Mouse (Mus musculus) liver, adult (tissue): ENCODE measurements around the gene Gm21958.

ENCODE experiments used
- GATA4 ChIP-seq: IDR thresholded peaks from 2 replicates; pipeline ENCODE4 v1.6.1; 2014; ENCODE audit warnings: mild to moderate bottlenecking, low read length; ENCODE audit not compliant: insufficient replicate concordance

Gene Gm21958

GRCm38 (mm10) chr3:54681310-54682204 lies 32.6 kb downstream of the Gm21958 start:
- no peak for TF ChIP-seq GATA4

DNA sequence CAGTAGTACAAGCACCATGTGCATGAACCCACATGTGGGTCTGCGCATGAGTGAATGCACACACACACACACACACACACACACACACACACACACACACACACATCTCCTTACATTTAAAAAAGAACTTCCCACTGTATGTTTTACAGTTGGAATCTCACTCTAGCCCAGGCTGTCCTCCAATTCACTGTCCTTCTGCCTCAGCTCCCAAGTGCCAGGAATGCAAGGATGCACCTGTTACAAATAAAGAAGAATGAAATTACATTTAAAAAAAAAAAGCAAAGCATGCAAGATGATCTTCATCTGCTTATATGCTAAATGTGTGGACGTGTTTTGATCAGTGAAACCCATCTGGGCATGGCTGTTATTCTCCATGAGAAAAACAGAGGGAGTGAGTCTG lies 37.3 kb downstream of the Gm21958 start:
- TF ChIP-seq GATA4, result no peak

DNA sequence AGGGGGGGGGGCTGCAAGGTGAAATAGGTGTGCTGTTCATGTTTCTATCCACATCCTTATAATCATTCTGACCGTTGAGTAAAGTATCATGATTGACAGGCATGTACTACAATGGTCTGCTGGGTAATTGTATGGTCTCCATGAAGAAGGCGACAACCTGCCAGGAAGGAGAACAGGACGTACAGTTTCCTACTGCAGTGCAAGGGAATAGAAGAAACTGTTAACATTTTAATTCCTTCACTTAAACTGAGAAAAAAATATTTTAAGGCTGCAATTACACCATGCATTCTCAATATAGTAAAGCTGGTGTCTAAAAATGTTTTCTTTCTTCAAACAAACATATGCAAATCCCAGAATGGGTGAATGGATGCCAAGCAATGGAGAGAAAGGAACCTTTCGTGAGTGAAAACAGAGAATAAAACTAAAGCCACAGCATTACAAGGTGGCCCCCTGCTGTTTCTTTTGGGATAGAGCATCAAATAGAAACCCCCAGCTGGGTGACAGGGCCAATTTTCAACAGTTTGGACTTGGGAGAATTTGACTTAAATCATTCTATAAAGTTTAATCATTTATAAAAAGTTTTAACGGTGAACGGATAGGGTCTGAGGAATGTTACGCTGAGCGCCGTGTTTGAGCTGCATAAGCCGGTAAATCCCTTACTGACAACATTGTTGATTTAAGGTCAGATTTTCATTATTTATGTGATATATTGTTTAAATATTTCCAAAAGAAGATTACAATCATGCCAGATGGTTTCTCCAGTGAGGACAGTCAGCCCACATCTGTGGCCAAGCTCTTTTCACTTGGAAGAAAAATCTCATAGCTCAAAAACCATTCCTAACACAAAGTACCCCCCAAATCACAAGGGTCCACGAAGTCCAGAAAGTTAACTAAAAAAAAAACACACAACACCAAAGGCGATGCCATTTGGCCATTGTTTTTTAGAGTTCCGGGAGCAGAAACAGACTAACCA lies 41.3 kb downstream of the Gm21958 start:
- no peak for TF ChIP-seq GATA4

DNA sequence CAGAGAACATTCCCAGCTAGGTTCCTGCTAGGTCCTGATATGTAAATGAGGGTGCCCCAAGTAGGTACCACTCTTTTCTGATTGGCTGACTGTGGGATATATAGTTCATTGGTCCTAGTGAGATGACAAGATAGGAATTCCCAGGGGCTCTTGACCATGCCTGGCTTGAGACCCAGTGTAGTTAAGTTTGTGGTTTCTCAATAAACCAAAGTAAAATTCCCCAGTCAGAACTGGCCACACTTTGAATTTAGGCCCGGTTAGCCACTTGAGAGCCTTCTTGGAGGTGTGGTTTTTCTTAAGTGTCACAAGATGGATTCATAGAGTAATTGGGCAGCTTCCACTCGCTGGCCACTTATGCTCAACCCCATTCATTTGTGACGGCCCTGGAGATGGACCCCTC lies 42.0 kb downstream of the Gm21958 start:
- no peak for TF ChIP-seq GATA4

DNA sequence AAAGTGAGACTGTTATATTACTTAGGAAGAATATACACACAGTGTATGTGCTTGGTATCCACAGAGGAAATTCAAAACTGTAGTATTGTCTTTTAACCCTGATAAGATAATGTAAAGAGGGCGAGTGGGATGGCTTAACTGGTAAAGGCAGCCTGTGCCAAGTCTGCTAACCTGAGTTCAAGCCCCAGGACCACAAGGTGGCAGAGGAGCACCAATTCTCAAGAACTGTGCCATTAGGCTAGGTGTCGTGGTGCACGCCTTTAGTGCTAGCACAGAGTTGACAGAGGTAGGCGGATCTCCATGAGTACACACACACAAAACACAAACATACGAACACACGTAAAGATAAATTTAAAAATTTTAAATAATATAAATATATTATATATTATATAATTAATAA lies 44.6 kb downstream of the Gm21958 start:
- TF ChIP-seq GATA4, result no peak

- no peak for TF ChIP-seq GATA4
Observed at GRCm38 (mm10) chr3:54668722-54669121, 45.4 kb downstream of the Gm21958 start.

- no peak for TF ChIP-seq GATA4
Observed at GRCm38 (mm10) chr3:54668141-54668540, 46.0 kb downstream of the Gm21958 start.
